Mouse (Mus musculus) hindbrain, postnatal 0 days (tissue): ENCODE measurements at regions not wholly inside any gene's neighbourhood (a gene's known extent, or its start where the extent isn't known, plus 50 kb on each side); places are given as distances from the start of the nearest gene placed in this dataset.
A peak's percentile ranks its signal among the peaks of the same experiment; 100 is the strongest.

Experiments
- ATAC-seq: fragments of 200-750 bp; cut with Nextera tagmentation; 2 replicates; pipeline ENCODE4 v1.8.0; 2017; ENCODE audit warnings: mild to moderate bottlenecking, moderate TSS enrichment, moderate library complexity
- DNase-seq: peaks from one replicate; pipeline ENCODE4 v3.0.0-alpha.2; 2015; ENCODE audit warnings: low spot score
- H3K27ac ChIP-seq: fragments of 300-500 bp; sonication (generic); 2 replicates; pipeline ENCODE4 v1.5.1; 2014; ENCODE audit warnings: mild to moderate bottlenecking
- H3K27me3 ChIP-seq: fragments of 300-500 bp; sonication (generic); 2 replicates; pipeline ENCODE4 v1.6.1; 2014; ENCODE audit warnings: low read length, mixed read lengths; ENCODE audit not compliant: insufficient read depth
- H3K36me3 ChIP-seq: fragments of 300-500 bp; sonication (generic); 2 replicates; pipeline ENCODE4 v1.6.1; 2014; ENCODE audit warnings: low read length, mixed read lengths; ENCODE audit not compliant: insufficient read depth
- H3K4me1 ChIP-seq: fragments of 300-500 bp; sonication (generic); 2 replicates; pipeline ENCODE4 v1.6.1; 2014; ENCODE audit warnings: antibody characterized with exemption, low read length, mixed read lengths; ENCODE audit not compliant: insufficient read depth
- H3K4me2 ChIP-seq: fragments of 300-500 bp; sonication (generic); 2 replicates; pipeline ENCODE4 v1.6.1; 2014; ENCODE audit warnings: low read depth, mild to moderate bottlenecking, low read length, moderate library complexity, mixed read lengths
- H3K4me3 ChIP-seq: fragments of 300-500 bp; sonication (generic); 2 replicates; pipeline ENCODE4 v1.5.1; 2014; ENCODE audit warnings: low read length
- H3K9ac ChIP-seq: fragments of 300-500 bp; sonication (generic); replicated peaks from 2 replicates; pipeline ENCODE4 v1.6.1; 2014; ENCODE audit warnings: mild to moderate bottlenecking, low read length, moderate library complexity, mixed read lengths
- H3K9me3 ChIP-seq: fragments of 300-500 bp; sonication (generic); 2 replicates; pipeline ENCODE4 v1.6.1; 2016; ENCODE audit warnings: low read length, mixed read lengths
- CTCF ChIP-seq: IDR thresholded peaks from 2 replicates; pipeline ENCODE4 v1.5.1; 2016; ENCODE audit warnings: antibody characterized with exemption, control low read depth, low read depth
- WGBS: fragments of 180-500 bp; shearing (Covaris S2); extraction: QIAGEN DNeasy Blood & Tissue Kit; methylation state at CpG from one replicate; pipeline ENCODE4 v1.1.7; 2014; 5-methylcytosine and 5-hydroxymethylcytosine counted together

GRCm38 (mm10) chr1:52306892-52307291, 73.9 kb upstream of the Gls start:
- DNase-seq (peak; percentile 56), ATAC-seq (0 out of 2 replicates have a peak, but pooled peaks have one; percentile 28)
- Histone ChIP-seq H3K4me1 (no peaks in the 10 kb centered on the region), H3K4me2 (no peak overlapping the region), H3K4me3 (no peak overlapping the region), H3K9me3 (no peaks in the 10 kb centered on the region), H3K36me3 (no peaks in the 10 kb centered on the region), H3K9ac (no peak overlapping the region), H3K27me3 (no peaks in the 10 kb centered on the region), H3K27ac (no peak overlapping the region)
- peak; percentile 60 for TF ChIP-seq CTCF
- 57% methylated on average over 6 of the region's 6 CpGs for WGBS

- Histone ChIP-seq H3K9ac (no peak overlapping the region; the same call in 1 of the 2 replicates), H3K36me3 (no peaks in the 10 kb centered on the region), H3K27me3 (no peaks in the 10 kb centered on the region), H3K4me2 (no peak overlapping the region), H3K4me3 (no peak overlapping the region), H3K9me3 (no peaks in the 10 kb centered on the region), H3K4me1 (no peaks in the 10 kb centered on the region), H3K27ac (no peak overlapping the region; the same call in 1 of the 2 replicates)
- WGBS: 58% methylated on average over 18 of the region's 18 CpGs
- DNase-seq (no peak), ATAC-seq (0 out of 2 replicates have a peak, but pooled peaks have one; percentile 27)
- no peak for TF ChIP-seq CTCF
Observed at GRCm38 (mm10) chr1:52305679-52306632, 72.9 kb upstream of the Gls start.

GRCm38 (mm10) chr1:52302557-52302956, 69.5 kb upstream of the Gls start:
- Histone ChIP-seq H3K4me2 (no peak overlapping the region), H3K36me3 (no peaks in the 10 kb centered on the region), H3K27me3 (no peaks in the 10 kb centered on the region), H3K9me3 (no peaks in the 10 kb centered on the region), H3K4me3 (no peak overlapping the region), H3K4me1 (no peaks in the 10 kb centered on the region), H3K27ac (no peak overlapping the region), H3K9ac (no peak overlapping the region)
- WGBS: 10% methylated on average over 6 of the region's 6 CpGs
- peak; percentile 64 for ATAC-seq
- TF ChIP-seq CTCF: peak; percentile 76
- DNase-seq: peak; percentile 83

GRCm38 (mm10) chr1:52301266-52301665, 68.2 kb upstream of the Gls start:
- Histone ChIP-seq H3K27me3 (no peaks in the 10 kb centered on the region), H3K4me3 (no peak overlapping the region), H3K4me1 (no peaks in the 10 kb centered on the region), H3K36me3 (no peaks in the 10 kb centered on the region), H3K9ac (no peak overlapping the region), H3K9me3 (no peaks in the 10 kb centered on the region), H3K27ac (no peak overlapping the region), H3K4me2 (no peak overlapping the region)
- DNase-seq (peak; percentile 46), ATAC-seq (no peak)
- WGBS: 57% methylated on average over 2 of the region's 2 CpGs
- TF ChIP-seq CTCF: peak; percentile 65

GRCm38 (mm10) chr1:52299559-52299958, 66.5 kb upstream of the Gls start:
- Histone ChIP-seq H3K4me1 (no peaks in the 10 kb centered on the region), H3K4me3 (no peak overlapping the region), H3K27me3 (no peaks in the 10 kb centered on the region), H3K36me3 (no peaks in the 10 kb centered on the region), H3K27ac (no peak overlapping the region), H3K9ac (no peak overlapping the region), H3K4me2 (no peak overlapping the region), H3K9me3 (no peaks in the 10 kb centered on the region)
- WGBS: 61% methylated on average over 7 of the region's 7 CpGs
- peak; percentile 81 for TF ChIP-seq CTCF
- ATAC-seq: peak; percentile 75
- peak; percentile 65 for DNase-seq

GRCm38 (mm10) chr1:52298336-52298735, 65.3 kb upstream of the Gls start:
- no peak overlapping the region for H3K4me3 ChIP-seq
- no peaks in the 10 kb centered on the region for H3K9me3 ChIP-seq
- no peaks in the 10 kb centered on the region for H3K36me3 ChIP-seq
- TF ChIP-seq CTCF: no peak
- no peak overlapping the region for H3K9ac ChIP-seq
- DNase-seq: no peak
- no peak for ATAC-seq
- no peak overlapping the region for H3K27ac ChIP-seq
- no peaks in the 10 kb centered on the region for H3K4me1 ChIP-seq
- no peaks in the 10 kb centered on the region for H3K27me3 ChIP-seq
- no peak overlapping the region for H3K4me2 ChIP-seq
- 85% methylated on average over 5 of the region's 5 CpGs for WGBS

GRCm38 (mm10) chr1:52296178-52296577, 63.1 kb upstream of the Gls start:
- WGBS: 67% methylated on average over 2 of the region's 2 CpGs

More at GRCm38 (mm10) chr1:52296178-52296577, 63.1 kb upstream of the Gls start:
- Histone ChIP-seq H3K36me3 (no peaks in the 10 kb centered on the region), H3K9me3 (no peaks in the 10 kb centered on the region), H3K4me2 (no peak overlapping the region), H3K4me3 (no peak overlapping the region), H3K27ac (no peak overlapping the region), H3K4me1 (no peaks in the 10 kb centered on the region), H3K9ac (no peak overlapping the region), H3K27me3 (no peaks in the 10 kb centered on the region)
- ATAC-seq: no peak
- no peak for DNase-seq
- no peak for TF ChIP-seq CTCF
